Mouse (Mus musculus) adrenal gland, adult 10 weeks (tissue): ENCODE measurements around the gene Coil. TPM values are rescaled to one million over a fixed set of nuclear protein-coding genes. Genes with fewer than 3 reads are reported as not detected.

Source experiments
- polyA plus RNA-seq: library from polyadenylated mRNA; stranded (reverse); fragments of 350-450 nt; fragmentation: Illumina TruSeq; extraction: RNeasy Lipid Tissue Mini Kit (QIAGEN cat#74804); gene quantifications from one replicate; pipeline ENCODE4 v1.2.3, GENCODE M21; 2014; ENCODE audit warnings: low read depth, low replicate concordance

The Coil gene
- polyA plus RNA-seq = 9.2 TPM

GRCm38 (mm10) chr11:88970202-88970732 lies at the start of gene Coil:
Coil (plus strand) TSS chr11:88970252.

GRCm38 (mm10) chr11:88955217-88955969 lies 14.7 kb upstream of the Coil start, which contains the start of gene Scpep1:
Scpep1 (minus strand) TSS chr11:88955465.

GRCm38 (mm10) chr11:88966881-88967361 lies 3.1 kb upstream of the Coil start, which contains the start of gene Elobl:
Elobl (minus strand) TSS chr11:88966931.

GRCm38 (mm10) chr11:88998974-88999722 lies 29.1 kb downstream of the Coil start, which contains the start of gene Trim25:
Trim25 (plus strand) TSS chr11:88999376.

Other genes with a start within 250 kb of the Coil start
- gene Akap1, start 105.7 kb upstream of the Coil start, polyA plus RNA-seq = 34.4 TPM
- gene Scpep1, start 14.8 kb upstream of the Coil start, polyA plus RNA-seq = 135 TPM
- not detected for gene Elobl, start 3.3 kb upstream of the Coil start, polyA plus RNA-seq
- 113 TPM for gene Trim25, start 29.1 kb downstream of the Coil start, polyA plus RNA-seq
- gene Dgke, start 96.6 kb downstream of the Coil start, polyA plus RNA-seq = 23.0 TPM
- not detected for gene Gm525, start 103.6 kb downstream of the Coil start, polyA plus RNA-seq